Mouse (Mus musculus) cortical plate, adult 2 months (tissue): ENCODE results near the gene Phf21a. TPM values are rescaled to one million over a fixed set of nuclear protein-coding genes. Genes with fewer than 3 reads are reported as not detected.

Experiments used
- H3K27ac ChIP-seq: fragments of 200-500 bp; 2 replicates; pipeline ENCODE4 v1.5.1; 2012; ENCODE audit warnings: low read length, control low read depth, inconsistent platforms; ENCODE audit not compliant: insufficient read depth
- H3K4me1 ChIP-seq: fragments of 200-500 bp; 2 replicates; pipeline ENCODE4 v1.6.1; 2011; ENCODE audit warnings: low read length; ENCODE audit not compliant: control insufficient read depth, insufficient read depth
- H3K4me3 ChIP-seq: fragments of 200-500 bp; 2 replicates; pipeline ENCODE4 v1.5.1; 2011; ENCODE audit warnings: mild to moderate bottlenecking, low read length, control low read depth; ENCODE audit not compliant: insufficient read depth
- CTCF ChIP-seq: fragments of 200-500 bp; IDR thresholded peaks from 2 replicates; pipeline ENCODE4 v1.5.1; 2011; ENCODE audit warnings: mild to moderate bottlenecking, control low read depth, low read length; ENCODE audit not compliant: insufficient read depth; ENCODE audit errors: extremely low read depth
- POLR2A ChIP-seq: fragments of 200-500 bp; IDR thresholded peaks from 2 replicates; pipeline ENCODE4 v1.6.1; 2011; ENCODE audit warnings: mild to moderate bottlenecking, low read length, control low read depth; ENCODE audit not compliant: insufficient read depth; ENCODE audit errors: extremely low read depth
- polyA plus RNA-seq: library from polyadenylated mRNA; depleted of rRNA; stranded (reverse); fragments of >200 nt; gene quantifications from 2 replicates; pipeline ENCODE4 v1.2.3, GENCODE M21; 2012

Phf21a gene
- polyA plus RNA-seq, 1 experiment = 47.1 TPM

DNA sequence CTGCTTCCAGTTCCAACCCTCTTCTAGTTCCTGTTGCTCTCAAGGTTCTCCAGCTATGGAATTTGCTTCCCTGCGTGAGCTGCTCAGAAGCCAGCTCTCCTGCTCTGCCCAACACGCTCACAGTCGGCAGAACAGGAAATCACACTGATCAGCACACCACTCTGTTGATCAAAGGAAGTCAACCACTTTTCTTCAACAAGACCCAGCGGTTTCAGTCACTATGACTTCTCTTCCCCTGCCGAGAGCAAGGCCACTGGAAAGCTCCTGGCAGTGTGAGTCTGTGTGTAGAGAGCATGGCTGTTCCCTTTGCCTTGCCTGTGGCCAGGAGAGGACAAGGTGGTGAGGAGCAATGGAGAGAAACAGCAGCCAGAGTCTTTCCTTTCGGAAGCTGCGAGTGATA lies 163.2 kb downstream of the Phf21a start:
- H3K27ac ChIP-seq = no peak overlapping the region
- no peak overlapping the region for H3K4me3 ChIP-seq
- no peaks in the 10 kb centered on the region for H3K4me1 ChIP-seq
- TF ChIP-seq POLR2A = no peak
- no peak for TF ChIP-seq CTCF

DNA sequence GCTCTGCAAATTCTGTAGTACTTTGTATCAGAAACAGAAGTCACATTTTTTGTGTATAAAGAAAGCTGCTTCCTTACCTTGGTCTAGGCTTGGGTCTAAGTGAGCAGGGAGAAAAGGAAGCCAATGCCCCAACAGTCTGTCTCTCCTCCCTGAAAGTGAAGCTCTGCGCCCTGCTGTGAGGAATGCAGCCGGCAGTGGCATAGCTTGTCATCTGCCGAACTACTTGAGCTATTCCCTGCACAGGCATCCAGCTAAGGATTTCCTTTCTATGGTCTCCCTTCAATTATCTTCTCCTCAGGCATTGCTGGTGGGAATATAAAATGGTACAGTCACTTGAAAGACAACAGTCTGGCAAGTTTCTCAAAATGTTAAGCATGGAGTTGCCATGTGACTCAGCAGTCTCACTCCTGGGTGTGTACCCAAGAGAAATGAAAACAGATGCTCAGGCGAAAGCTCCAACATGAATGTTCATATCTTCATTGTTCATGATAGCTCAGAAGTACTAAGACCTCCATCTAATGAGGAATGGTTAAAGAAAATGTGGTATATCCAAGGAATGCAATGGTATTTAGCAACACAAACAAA lies 164.5 kb downstream of the Phf21a start:
- Histone ChIP-seq H3K4me1 (no peaks in the 10 kb centered on the region), H3K27ac (no peak overlapping the region), H3K4me3 (no peak overlapping the region)
- TF ChIP-seq CTCF (no peak), POLR2A (no peak)

DNA sequence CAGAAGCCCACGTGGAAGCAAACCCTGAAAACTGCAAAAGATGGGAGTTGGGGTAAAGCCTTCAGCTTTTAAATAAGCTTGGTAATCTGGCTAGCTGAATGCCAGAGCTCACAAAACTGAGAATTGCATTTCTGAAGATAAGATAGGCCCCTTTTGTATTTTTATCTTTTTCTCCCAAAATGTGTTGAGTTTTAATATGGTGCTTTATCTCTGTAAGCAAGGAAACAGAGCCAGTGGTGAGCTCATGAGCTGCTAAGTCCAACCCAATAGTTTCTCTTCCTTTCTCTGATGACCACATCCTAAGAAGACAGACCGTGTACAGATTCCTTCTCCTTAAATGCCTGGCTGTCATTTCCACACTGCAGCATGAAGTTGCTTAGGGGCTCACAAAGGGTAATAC lies 167.0 kb downstream of the Phf21a start:
- Histone ChIP-seq H3K4me1 (no peaks in the 10 kb centered on the region), H3K4me3 (no peak overlapping the region), H3K27ac (no peak overlapping the region)
- TF ChIP-seq CTCF (no peak), POLR2A (no peak)

DNA sequence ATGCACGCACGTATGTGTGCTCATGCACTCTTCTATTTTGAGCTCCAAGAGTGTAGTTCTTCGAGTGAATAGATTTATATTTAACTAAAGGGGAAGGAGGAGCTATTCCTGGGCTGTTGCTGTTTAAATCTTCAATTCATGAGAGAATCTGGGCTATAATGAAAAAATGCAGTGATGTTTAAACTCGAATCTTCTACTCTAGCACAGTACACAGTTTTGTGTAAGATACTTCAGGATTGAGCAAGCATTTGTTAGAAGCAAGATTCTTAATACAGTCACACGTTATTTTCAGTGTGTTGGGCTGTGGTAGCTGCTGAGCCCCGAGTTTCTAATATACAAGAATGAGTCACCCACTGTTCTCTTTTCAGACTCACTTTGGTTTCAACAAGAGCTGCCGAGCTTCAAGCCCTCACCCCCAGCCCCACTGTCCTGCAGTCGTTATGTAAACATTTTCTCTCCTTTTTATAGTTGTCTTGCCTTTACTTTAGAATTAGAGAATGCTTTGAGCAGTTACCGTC lies 173.2 kb downstream of the Phf21a start:
- Histone ChIP-seq H3K4me3 (no peak overlapping the region), H3K4me1 (peaks cover 6% of the 10 kb centered on the region), H3K27ac (peak overlapping the region; percentile 74; the same call in 1 of the 2 replicates)
- TF ChIP-seq POLR2A (no peak), CTCF (no peak)

DNA sequence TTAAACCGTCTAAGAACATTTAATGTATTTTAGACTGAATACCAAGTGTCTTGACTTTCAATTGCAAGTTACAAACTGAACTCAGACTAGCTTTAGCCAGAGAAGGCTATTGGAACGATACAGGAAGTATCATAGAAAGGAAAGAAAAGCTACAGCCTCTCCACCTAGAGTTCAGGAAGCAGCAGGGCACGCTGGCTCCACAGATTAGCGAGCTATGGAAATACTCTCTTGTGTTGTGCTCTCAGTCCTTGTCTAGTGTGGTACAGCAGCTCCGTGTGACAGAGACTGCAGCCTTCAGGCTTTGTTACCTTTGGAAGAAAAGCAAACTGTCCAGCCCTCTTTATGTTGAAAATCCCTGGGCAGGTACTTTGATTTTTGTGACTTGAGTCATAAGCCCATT lies 176.3 kb downstream of the Phf21a start:
- no peak overlapping the region for H3K27ac ChIP-seq
- TF ChIP-seq POLR2A = no peak
- no peak for TF ChIP-seq CTCF
- peaks cover 10% of the 10 kb centered on the region for H3K4me1 ChIP-seq
- H3K4me3 ChIP-seq = no peak overlapping the region

DNA sequence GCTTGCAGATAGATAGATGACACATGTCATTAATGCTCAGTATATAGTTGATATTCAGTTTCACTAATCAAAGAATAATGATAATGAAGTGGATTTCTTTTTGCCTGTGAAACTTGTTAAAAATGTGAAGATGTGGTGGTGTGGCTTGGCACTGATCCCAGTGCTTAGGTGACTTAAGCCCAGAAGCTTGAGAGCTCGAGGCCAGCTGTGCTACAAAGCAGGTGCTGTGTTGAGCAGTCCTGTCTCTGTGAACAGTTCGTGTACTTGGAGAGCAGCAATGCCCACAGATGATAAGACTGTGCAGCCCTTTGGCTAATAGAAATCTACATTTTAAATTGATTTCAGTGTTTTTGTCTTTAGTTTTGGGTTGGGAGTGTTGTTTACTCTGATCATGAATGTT lies 179.6 kb downstream of the Phf21a start:
- Histone ChIP-seq H3K4me1 (peaks cover 4% of the 10 kb centered on the region), H3K27ac (no peak overlapping the region), H3K4me3 (no peak overlapping the region)
- TF ChIP-seq CTCF (no peak), POLR2A (no peak)

DNA sequence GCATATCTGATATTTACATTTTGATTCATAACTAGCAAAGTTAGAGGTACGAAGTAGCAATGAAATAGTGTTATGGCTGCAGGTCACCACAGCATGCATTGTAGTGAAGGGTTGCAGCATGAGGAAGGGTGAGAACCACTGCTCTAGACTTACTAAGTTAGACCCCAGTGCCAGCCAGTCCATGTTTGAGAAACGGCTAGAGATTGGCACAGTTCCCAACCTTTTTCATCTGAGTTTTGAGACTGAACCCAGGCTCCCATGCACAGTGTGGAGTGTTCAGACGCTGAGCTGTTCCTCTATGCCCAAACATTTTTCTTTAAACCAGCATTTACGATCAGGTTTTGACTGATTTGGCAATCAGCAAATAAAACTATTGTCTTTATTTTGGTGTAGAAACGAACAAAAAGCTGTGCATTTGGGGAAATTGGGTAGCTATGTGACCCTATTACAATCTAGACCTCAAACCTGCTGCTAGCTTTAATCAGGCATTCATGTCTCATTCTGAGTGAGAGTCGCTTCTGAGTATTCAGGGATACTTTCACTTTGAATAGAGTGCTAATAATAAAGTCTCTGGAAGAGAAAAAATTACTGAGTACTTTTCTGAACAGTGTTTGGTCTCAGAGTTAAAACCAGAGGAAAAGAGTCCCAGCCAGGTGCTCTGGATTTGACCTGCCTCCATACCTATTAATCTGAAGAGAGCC lies 180.3 kb downstream of the Phf21a start:
- TF ChIP-seq CTCF (no peak), POLR2A (no peak)
- H3K27ac ChIP-seq = no peak overlapping the region
- H3K4me3 ChIP-seq = no peak overlapping the region
- H3K4me1 ChIP-seq = peaks cover 6% of the 10 kb centered on the region

DNA sequence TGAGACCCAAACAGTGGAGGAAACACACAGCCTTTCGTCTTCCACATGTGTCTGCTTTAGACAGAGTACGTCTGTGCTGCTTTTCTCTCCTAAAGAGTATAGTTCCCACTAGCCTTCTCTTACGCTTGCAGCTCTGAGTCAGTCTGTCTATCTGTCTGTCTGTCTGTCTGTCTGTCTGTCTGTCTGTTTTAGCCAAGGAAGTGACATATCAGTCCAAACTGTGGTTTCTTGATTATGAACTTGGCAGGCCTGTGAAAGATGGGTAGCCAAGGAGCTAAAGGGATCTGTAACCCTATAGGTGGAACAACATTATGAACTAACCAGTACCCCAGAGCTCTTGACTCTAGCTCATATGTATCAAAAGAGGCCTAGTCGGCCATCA lies 180.9 kb downstream of the Phf21a start:
- TF ChIP-seq CTCF = no peak
- no peak for TF ChIP-seq POLR2A
- H3K4me3 ChIP-seq = no peak overlapping the region
- no peak overlapping the region for H3K27ac ChIP-seq

DNA sequence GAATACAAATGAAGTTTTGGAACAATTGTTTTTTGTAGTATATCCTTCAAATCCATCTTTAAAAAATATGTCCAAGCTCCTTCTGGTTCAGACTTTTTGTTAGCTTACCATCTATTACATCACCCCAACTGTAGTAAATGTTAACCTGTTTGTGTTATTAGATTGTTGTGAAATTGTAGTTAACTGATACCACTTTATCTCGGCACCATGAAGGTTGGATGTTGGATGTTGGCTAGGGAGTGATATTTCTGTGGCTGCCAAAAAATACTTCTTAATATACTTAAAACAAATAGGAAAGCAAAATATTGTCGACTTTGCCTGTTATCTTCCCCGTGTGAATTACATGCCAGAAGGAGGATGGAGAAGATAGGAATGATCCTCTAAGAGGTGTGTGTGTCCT lies 184.9 kb downstream of the Phf21a start:
- H3K27ac ChIP-seq = no peak overlapping the region; the same call in 1 of the 2 replicates
- TF ChIP-seq CTCF (no peak), POLR2A (no peak)
- no peak overlapping the region for H3K4me3 ChIP-seq
- peaks cover 10% of the 10 kb centered on the region for H3K4me1 ChIP-seq

More for the DNA sequence above, 180.9 kb downstream of the Phf21a start:
- peaks cover 6% of the 10 kb centered on the region for H3K4me1 ChIP-seq

DNA sequence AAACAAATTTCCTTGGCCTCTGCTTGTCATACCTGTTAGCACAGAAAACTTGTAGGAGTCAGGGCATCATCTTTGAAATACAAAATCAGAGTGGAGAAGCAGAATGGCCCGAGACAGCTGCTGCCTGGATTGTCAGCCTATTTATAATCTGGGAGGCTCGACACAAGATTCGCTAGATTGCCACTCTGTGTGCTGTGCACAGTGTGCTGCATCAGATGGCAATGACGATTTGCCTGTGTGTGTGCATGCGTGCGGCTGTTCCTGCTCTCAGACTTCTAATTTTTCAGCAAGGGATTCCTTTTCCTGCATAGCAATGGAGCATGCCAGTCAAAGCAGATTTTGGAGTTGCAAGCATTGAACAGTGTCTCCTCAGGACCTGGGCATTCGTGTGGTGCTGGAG lies 185.7 kb downstream of the Phf21a start:
- TF ChIP-seq POLR2A (no peak), CTCF (no peak)
- no peak overlapping the region for H3K4me3 ChIP-seq

More for the DNA sequence above, 185.7 kb downstream of the Phf21a start:
- peaks cover 6% of the 10 kb centered on the region for H3K4me1 ChIP-seq
- no peak overlapping the region for H3K27ac ChIP-seq
